Mouse (Mus musculus): Measurements from ENCODE around the gene Nup85. TPM values are rescaled to one million over a fixed set of nuclear protein-coding genes. Genes with fewer than 3 reads are reported as not detected.

Gene Nup85
- polyA plus RNA-seq, 1 experiment from 2014 or later = 210 TPM

Other genes starting within 250 kb of the Nup85 start
- not detected in 2 replicates for gene Ush1g, start 242.4 kb upstream of the Nup85 start, polyA plus RNA-seq (2014; fragmentation: Nextera tagmentation; extraction: Ambion mirVana)
- not detected in 2 replicates for gene Otop3, start 229.7 kb upstream of the Nup85 start, polyA plus RNA-seq (2014; fragmentation: Nextera tagmentation; extraction: Ambion mirVana)
- 6.9 and 7.1 TPM in 2 replicates for gene Hid1, start 196.7 kb upstream of the Nup85 start, polyA plus RNA-seq (2014; fragmentation: Nextera tagmentation; extraction: Ambion mirVana)
- 15.2 and 15.7 TPM in 2 replicates for gene Cdr2l, start 182.5 kb upstream of the Nup85 start, polyA plus RNA-seq (2014; fragmentation: Nextera tagmentation; extraction: Ambion mirVana)
- 217 and 221 TPM in 2 replicates for gene Mrpl58, start 160.7 kb upstream of the Nup85 start, polyA plus RNA-seq (2014; fragmentation: Nextera tagmentation; extraction: Ambion mirVana)
- gene Atp5h, start 144.5 kb upstream of the Nup85 start, polyA plus RNA-seq (2014; fragmentation: Nextera tagmentation; extraction: Ambion mirVana) = 893 and 931 TPM in 2 replicates
- 18.8 and 21.0 TPM in 2 replicates for gene Kctd2, start 144.3 kb upstream of the Nup85 start, polyA plus RNA-seq (2014; fragmentation: Nextera tagmentation; extraction: Ambion mirVana)
- not detected in 2 replicates for gene Trim80, start 123.9 kb upstream of the Nup85 start, polyA plus RNA-seq (2014; fragmentation: Nextera tagmentation; extraction: Ambion mirVana)
- 0.22 TPM in 1 of 2 replicates, not detected in the other for gene Slc16a5, start 102.0 kb upstream of the Nup85 start, polyA plus RNA-seq (2014; fragmentation: Nextera tagmentation; extraction: Ambion mirVana)
- gene Armc7, start 88.8 kb upstream of the Nup85 start, polyA plus RNA-seq (2014; fragmentation: Nextera tagmentation; extraction: Ambion mirVana) = 8.1 and 8.7 TPM in 2 replicates
- gene Nt5c, start 72.6 kb upstream of the Nup85 start, polyA plus RNA-seq (2014; fragmentation: Nextera tagmentation; extraction: Ambion mirVana) = 67.4 and 70.7 TPM in 2 replicates
- 654 and 692 TPM in 2 replicates for gene Jpt1, start 50.0 kb upstream of the Nup85 start, polyA plus RNA-seq (2014; fragmentation: Nextera tagmentation; extraction: Ambion mirVana)
- 1,638 and 1,712 TPM in 2 replicates for gene Sumo2, start 28.2 kb upstream of the Nup85 start, polyA plus RNA-seq (2014; fragmentation: Nextera tagmentation; extraction: Ambion mirVana)
- 110 and 114 TPM in 2 replicates for gene Mrps7, start 39.5 kb downstream of the Nup85 start, polyA plus RNA-seq (2014; fragmentation: Nextera tagmentation; extraction: Ambion mirVana)
- 13.6 and 17.0 TPM in 2 replicates for gene Gga3, start 39.6 kb downstream of the Nup85 start, polyA plus RNA-seq (2014; fragmentation: Nextera tagmentation; extraction: Ambion mirVana)
- gene Mif4gd, start 48.5 kb downstream of the Nup85 start, polyA plus RNA-seq (2014; fragmentation: Nextera tagmentation; extraction: Ambion mirVana) = 15.8 and 18.2 TPM in 2 replicates
- 19.9 and 20.2 TPM in 2 replicates for gene Slc25a19, start 63.9 kb downstream of the Nup85 start, polyA plus RNA-seq (2014; fragmentation: Nextera tagmentation; extraction: Ambion mirVana)
- gene Grb2, start 144.2 kb downstream of the Nup85 start, polyA plus RNA-seq (2014; fragmentation: Nextera tagmentation; extraction: Ambion mirVana) = 59.0 and 61.8 TPM in 2 replicates
- gene Tmem94, start 201.0 kb downstream of the Nup85 start, polyA plus RNA-seq (2014; fragmentation: Nextera tagmentation; extraction: Ambion mirVana) = 10.3 and 14.6 TPM in 2 replicates
- 11.9 TPM in 2 replicates for gene Caskin2, start 249.2 kb downstream of the Nup85 start, polyA plus RNA-seq (2014; fragmentation: Nextera tagmentation; extraction: Ambion mirVana)

Data from embryonic facial prominence, embryonic 11.5 days (tissue).